Mouse (Mus musculus): ENCODE measurements around the gene Ddah1.

- no peak for TF ChIP-seq POLR2A (IDR thresholded peaks at IDR 0.05; ENCODE audit: low read depth, low read length)
- no peak for TF ChIP-seq CTCF (IDR thresholded peaks at IDR 0.05; ENCODE audit: extremely low read depth, insufficient read depth, insufficient read length, insufficient replicate concordance)
Observed at GRCm38 (mm10) chr3:145779279-145779973, 21.0 kb downstream of the Ddah1 start.

Measured in spleen, adult 2 months (tissue).